Mouse (Mus musculus): Measurements from ENCODE around the gene Arhgap18. TPM values are rescaled to one million over a fixed set of nuclear protein-coding genes. Genes with fewer than 3 reads are reported as not detected.

Gene Arhgap18
- polyA plus RNA-seq, 1 experiment from 2014 or later: 8.7 TPM

GRCm38 (mm10) chr10:26793013-26793412, 39.8 kb downstream of the Arhgap18 start:
- H3K36me3 ChIP-seq: no peaks in the 10 kb centered on the region
- no peak overlapping the region for H3K27ac ChIP-seq (replicated peaks)
- no peak overlapping the region for H3K4me3 ChIP-seq
- no peaks in the 10 kb centered on the region for H3K4me1 ChIP-seq
- no peak for DNase-seq (ENCODE audit: low spot score)
- H3K9me3 ChIP-seq (replicated peaks): no peaks in the 10 kb centered on the region
- 92% methylated on average over 8 of the region's 8 CpGs for WGBS
- no peaks in the 10 kb centered on the region for H3K27me3 ChIP-seq (ENCODE audit: low read depth, poor library complexity, severe bottlenecking)

DNA sequence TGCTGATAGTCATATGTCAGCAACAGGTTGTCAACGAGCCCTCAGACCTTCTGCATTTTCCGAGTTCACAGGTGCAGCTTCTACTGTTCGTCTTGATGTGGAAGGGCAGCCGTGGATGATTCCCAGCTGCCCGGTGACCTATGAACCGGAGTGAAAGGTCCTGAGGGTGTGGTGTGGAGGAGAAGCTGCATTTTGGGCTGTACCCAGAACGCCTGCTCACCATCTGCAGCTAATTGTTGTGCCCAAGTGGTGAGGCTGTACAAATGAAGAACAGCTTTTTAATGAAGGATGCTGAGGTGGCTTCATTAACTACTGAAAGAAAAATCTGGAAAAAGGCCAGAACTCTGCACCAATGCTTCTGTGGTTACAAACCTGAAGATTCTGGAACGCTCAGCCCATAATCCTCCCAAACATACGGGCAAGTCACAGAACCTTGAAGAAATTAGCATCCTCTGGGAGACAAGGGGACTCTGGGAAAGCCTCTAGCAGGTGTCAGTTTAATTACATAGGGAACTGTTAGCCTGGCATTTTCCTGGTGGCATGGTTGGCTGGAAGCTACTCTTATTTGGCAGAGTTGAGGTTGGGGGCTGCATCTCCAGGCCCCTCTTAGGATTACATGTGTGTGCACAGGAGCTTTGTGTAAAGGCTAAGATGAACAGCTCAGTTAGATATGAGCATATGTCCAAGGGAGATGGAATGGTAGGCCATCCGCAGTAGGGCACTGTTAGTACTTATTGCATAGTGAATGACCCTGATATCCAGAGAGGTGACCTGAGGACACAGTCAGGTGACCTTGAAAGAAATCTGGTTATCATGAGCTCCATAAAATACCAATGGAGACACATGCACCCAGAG, 43.4 kb downstream of the Arhgap18 start:
- Histone ChIP-seq H3K9me3 (replicated peaks) (no peaks in the 10 kb centered on the region), H3K27me3 (ENCODE audit: low read depth, poor library complexity, severe bottlenecking) (no peaks in the 10 kb centered on the region), H3K4me1 (no peaks in the 10 kb centered on the region; the same call in 1 of the 2 replicates), H3K27ac (replicated peaks) (no peak overlapping the region), H3K4me3 (no peak overlapping the region), H3K36me3 (no peaks in the 10 kb centered on the region)
- DNase-seq (ENCODE audit: low spot score): no peak
- WGBS: 86% methylated on average over 10 of the region's 10 CpGs

DNA sequence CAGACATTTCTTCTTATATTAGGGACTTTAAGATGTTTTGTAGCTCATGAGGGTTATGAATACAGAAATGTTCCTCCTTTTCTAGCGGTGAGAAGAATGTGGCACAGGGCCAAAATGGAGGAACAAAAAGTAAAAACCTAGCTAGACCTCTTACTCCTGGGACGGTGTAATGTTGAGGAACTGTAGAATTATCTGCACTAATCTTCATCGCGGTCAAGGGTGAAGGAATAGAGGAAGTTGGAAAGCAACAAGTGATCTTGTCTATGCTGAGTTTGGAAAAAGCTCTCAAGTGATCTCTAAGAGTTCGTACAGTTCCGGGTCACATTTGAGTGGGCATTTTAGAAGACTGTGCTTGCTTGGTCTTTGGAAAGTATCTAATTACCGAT, 44.1 kb downstream of the Arhgap18 start:
- no peak for DNase-seq (ENCODE audit: low spot score)
- Histone ChIP-seq H3K27me3 (ENCODE audit: low read depth, poor library complexity, severe bottlenecking) (0 out of 2 replicates have a peak, but pooled peaks cover under 1% of the 10 kb centered on the region), H3K4me1 (no peaks in the 10 kb centered on the region; the same call in 1 of the 2 replicates), H3K4me3 (no peak overlapping the region), H3K36me3 (no peaks in the 10 kb centered on the region), H3K27ac (replicated peaks) (no peak overlapping the region), H3K9me3 (replicated peaks) (no peaks in the 10 kb centered on the region)
- 91% methylated on average over 7 of the region's 7 CpGs for WGBS

- no peak overlapping the region for H3K27ac ChIP-seq (replicated peaks)
- peaks cover 13% of the 10 kb centered on the region; the same call in 1 of the 2 replicates for H3K27me3 ChIP-seq (ENCODE audit: low read depth, poor library complexity, severe bottlenecking)
- no peak overlapping the region for H3K4me3 ChIP-seq
- H3K4me1 ChIP-seq: peaks cover 3% of the 10 kb centered on the region; the same call in 1 of the 2 replicates
- WGBS: 91% methylated on average over 10 of the region's 10 CpGs
- no peak for DNase-seq (ENCODE audit: low spot score)
- H3K9me3 ChIP-seq (replicated peaks): no peaks in the 10 kb centered on the region
- H3K36me3 ChIP-seq: no peaks in the 10 kb centered on the region
Measured at GRCm38 (mm10) chr10:26798752-26799411, 45.7 kb downstream of the Arhgap18 start.

DNA sequence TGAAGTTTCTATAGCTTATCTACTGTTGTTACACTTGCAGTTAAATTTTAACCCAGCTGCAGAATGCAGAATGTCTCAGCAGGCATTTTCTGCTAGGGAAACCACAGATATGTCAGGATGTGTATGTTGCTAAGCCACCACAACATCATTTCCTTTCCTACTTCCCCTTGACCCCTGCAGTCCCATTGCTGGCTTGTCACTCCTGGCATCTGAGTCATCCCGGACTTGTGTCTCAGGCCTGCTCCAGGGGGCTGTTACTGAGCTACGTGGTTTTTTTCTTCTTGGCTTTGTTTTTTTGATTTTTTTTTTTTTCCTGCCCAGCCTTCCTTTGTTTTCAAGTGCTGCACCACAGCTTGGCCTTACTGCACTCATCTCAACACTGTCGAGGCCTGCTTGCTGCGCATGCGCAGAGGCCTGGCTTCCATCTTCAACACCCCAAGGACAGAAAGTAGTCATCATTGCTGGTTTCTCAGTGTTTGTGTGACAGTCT, 46.4 kb downstream of the Arhgap18 start:
- Histone ChIP-seq H3K27ac (replicated peaks) (no peak overlapping the region), H3K4me1 (peaks cover 9% of the 10 kb centered on the region), H3K36me3 (no peaks in the 10 kb centered on the region), H3K4me3 (no peak overlapping the region), H3K27me3 (ENCODE audit: low read depth, poor library complexity, severe bottlenecking) (peaks cover 13% of the 10 kb centered on the region; the same call in 1 of the 2 replicates), H3K9me3 (replicated peaks) (no peaks in the 10 kb centered on the region)
- no peak for DNase-seq (ENCODE audit: low spot score)
- 71% methylated on average over 5 of the region's 5 CpGs for WGBS

GRCm38 (mm10) chr10:26804351-26804983, 51.2 kb downstream of the Arhgap18 start:
- Histone ChIP-seq H3K9me3 (replicated peaks) (no peaks in the 10 kb centered on the region), H3K4me3 (no peak overlapping the region), H3K36me3 (no peaks in the 10 kb centered on the region), H3K4me1 (peaks cover 9% of the 10 kb centered on the region), H3K27ac (replicated peaks) (no peak overlapping the region), H3K27me3 (ENCODE audit: low read depth, poor library complexity, severe bottlenecking) (peaks cover 16% of the 10 kb centered on the region; the same call in 1 of the 2 replicates)
- WGBS: 49% methylated on average over 5 of the region's 5 CpGs
- no peak for DNase-seq (ENCODE audit: low spot score)

DNA sequence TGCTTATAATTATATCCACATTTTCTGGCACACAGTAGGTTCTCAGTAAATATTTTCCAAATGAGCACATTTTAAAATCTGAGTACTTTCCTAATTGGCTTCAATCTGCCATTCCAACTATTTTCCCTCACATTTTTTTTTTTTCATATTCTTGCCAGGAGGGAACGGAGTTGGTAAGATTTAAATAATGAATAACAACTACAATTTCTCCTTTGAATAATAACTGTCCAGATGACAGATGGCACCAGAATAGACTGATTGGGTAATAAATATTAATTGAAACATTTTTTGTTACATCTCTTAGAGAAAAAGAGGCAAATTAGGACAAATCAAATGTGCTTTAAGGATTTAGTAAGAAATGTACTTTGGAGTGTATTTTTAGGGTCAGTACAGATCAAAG, 51.8 kb downstream of the Arhgap18 start:
- H3K4me3 ChIP-seq: no peak overlapping the region
- H3K4me1 ChIP-seq: peaks cover 9% of the 10 kb centered on the region
- DNase-seq (ENCODE audit: low spot score): no peak
- H3K9me3 ChIP-seq (replicated peaks): no peaks in the 10 kb centered on the region
- H3K36me3 ChIP-seq: no peaks in the 10 kb centered on the region
- no peak overlapping the region for H3K27ac ChIP-seq (replicated peaks)
- WGBS: 90% methylated on average over 1 of the region's 1 CpGs
- H3K27me3 ChIP-seq (ENCODE audit: low read depth, poor library complexity, severe bottlenecking): peaks cover 16% of the 10 kb centered on the region; the same call in 1 of the 2 replicates

GRCm38 (mm10) chr10:26806092-26806491, 52.9 kb downstream of the Arhgap18 start:
- Histone ChIP-seq H3K4me1 (peaks cover 9% of the 10 kb centered on the region), H3K36me3 (no peaks in the 10 kb centered on the region), H3K9me3 (replicated peaks) (no peaks in the 10 kb centered on the region), H3K27ac (replicated peaks) (no peak overlapping the region), H3K4me3 (no peak overlapping the region), H3K27me3 (ENCODE audit: low read depth, poor library complexity, severe bottlenecking) (peaks cover 16% of the 10 kb centered on the region; the same call in 1 of the 2 replicates)
- WGBS: 93% methylated on average over 3 of the region's 3 CpGs
- DNase-seq (ENCODE audit: low spot score): no peak

GRCm38 (mm10) chr10:26810059-26810458, 56.8 kb downstream of the Arhgap18 start:
- H3K27me3 ChIP-seq (ENCODE audit: low read depth, poor library complexity, severe bottlenecking): 0 out of 2 replicates have a peak, but pooled peaks cover 3% of the 10 kb centered on the region
- H3K36me3 ChIP-seq: no peaks in the 10 kb centered on the region
- 90% methylated on average over 7 of the region's 7 CpGs for WGBS
- H3K4me3 ChIP-seq: no peak overlapping the region
- no peak for DNase-seq (ENCODE audit: low spot score)
- H3K4me1 ChIP-seq: no peaks in the 10 kb centered on the region
- H3K9me3 ChIP-seq (replicated peaks): no peaks in the 10 kb centered on the region
- H3K27ac ChIP-seq (replicated peaks): no peak overlapping the region

DNA sequence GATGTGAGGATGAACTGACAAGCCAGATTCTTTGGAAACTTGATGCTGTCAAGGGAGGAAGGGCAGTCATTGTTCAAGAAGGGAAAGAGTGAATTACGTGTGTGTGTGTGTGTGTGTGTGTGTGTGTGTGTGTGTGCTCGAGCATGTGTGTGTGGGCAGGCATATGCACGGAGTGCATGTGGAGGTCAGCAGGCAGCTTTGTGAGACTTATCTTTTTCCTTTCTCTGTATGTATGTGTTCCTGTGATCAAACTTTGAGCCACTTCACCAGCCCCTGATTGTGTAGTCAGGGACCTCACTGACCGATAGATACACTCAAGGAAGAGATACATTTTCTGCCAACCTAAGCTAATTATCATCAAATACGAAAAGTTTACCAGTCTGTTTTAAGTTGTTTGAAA, 57.6 kb downstream of the Arhgap18 start:
- H3K4me3 ChIP-seq: no peak overlapping the region
- DNase-seq (ENCODE audit: low spot score): no peak
- 87% methylated on average over 5 of the region's 5 CpGs for WGBS

GRCm38 (mm10) chr10:26811342-26811741, 58.1 kb downstream of the Arhgap18 start:
- Histone ChIP-seq H3K36me3 (no peaks in the 10 kb centered on the region), H3K4me1 (no peaks in the 10 kb centered on the region), H3K27me3 (ENCODE audit: low read depth, poor library complexity, severe bottlenecking) (no peaks in the 10 kb centered on the region), H3K9me3 (replicated peaks) (no peaks in the 10 kb centered on the region), H3K27ac (replicated peaks) (no peak overlapping the region), H3K4me3 (no peak overlapping the region)
- no peak for DNase-seq (ENCODE audit: low spot score)
- 86% methylated on average over 4 of the region's 4 CpGs for WGBS

More for the DNA sequence above, 57.6 kb downstream of the Arhgap18 start:
- Histone ChIP-seq H3K27ac (replicated peaks) (no peak overlapping the region), H3K36me3 (no peaks in the 10 kb centered on the region), H3K9me3 (replicated peaks) (no peaks in the 10 kb centered on the region), H3K27me3 (ENCODE audit: low read depth, poor library complexity, severe bottlenecking) (0 out of 2 replicates have a peak, but pooled peaks cover 1% of the 10 kb centered on the region), H3K4me1 (no peaks in the 10 kb centered on the region)

DNA sequence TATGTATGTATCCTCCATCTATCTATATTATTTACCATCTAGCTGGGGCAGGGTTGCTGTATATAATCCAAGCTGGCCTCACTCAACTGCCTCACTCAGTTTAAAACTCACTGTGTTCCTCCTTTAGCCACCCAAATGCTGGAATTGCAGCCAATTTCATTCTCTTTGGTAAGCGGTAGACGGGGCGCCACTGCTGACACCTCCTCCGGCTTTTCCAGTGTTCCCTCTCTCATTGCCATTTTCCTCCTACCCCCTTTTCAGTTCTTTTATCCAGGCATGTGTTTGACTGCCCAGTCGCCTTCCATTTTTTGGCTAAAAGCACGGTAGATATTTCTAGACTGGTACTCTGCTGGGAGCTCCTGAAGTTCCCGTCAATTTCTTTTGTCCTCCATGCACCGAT, 62.4 kb downstream of the Arhgap18 start:
- no peaks in the 10 kb centered on the region for H3K36me3 ChIP-seq
- WGBS: 92% methylated on average over 8 of the region's 8 CpGs
- H3K27ac ChIP-seq (replicated peaks): no peak overlapping the region
- no peaks in the 10 kb centered on the region for H3K9me3 ChIP-seq (replicated peaks)
- H3K4me3 ChIP-seq: no peak overlapping the region
- H3K27me3 ChIP-seq (ENCODE audit: low read depth, poor library complexity, severe bottlenecking): no peaks in the 10 kb centered on the region
- no peak for DNase-seq (ENCODE audit: low spot score)
- no peaks in the 10 kb centered on the region for H3K4me1 ChIP-seq

Data from midbrain, embryonic 10.5 days (tissue).